ENCODE assay signal across 26 mouse cellular contexts in the genomic region with DNA sequence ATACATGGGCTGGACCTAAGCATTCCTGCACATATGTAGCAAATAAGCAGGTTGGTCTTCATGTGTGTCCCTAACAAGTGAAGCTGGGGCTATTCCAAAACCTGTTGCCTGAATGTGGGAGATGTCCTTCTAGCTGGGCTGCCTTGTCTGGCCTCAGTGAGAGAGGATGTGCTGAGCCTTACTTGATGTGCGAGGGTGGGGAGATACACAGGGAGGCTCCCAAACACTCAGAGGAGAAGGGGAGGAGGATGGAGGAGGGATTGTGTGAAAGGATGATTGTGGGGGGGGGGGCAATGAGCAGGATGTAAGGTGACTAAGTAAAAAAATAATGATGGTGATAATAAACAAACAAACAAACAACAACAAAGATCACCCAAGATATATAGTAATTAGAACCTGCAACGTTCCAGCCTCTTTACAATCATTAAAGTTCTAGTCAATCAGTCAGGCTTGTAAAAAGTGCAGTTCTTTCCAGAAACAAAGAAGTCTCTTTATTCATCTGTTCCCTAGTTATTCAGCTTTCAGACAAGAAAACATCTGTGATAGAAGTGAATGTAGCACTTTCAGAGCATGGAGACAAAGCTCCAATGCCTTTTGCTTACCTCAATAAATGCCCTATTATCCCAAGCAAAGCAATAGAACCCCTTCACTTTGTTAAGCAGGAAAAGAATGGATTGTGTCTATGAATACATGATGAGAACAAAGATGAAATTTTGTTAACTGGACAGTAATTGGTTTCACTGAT.
DNase-seq lines count a peak whose midpoint lies in the region; ATAC-seq and TF ChIP-seq lines count a peak whose summit lies in the region.
"Had no signal": no experiment of that assay in that cellular context is flagged by ENCODE, and none has a peak within 500 bp of the region (broad histone marks: within the 10 kb centered on the region; RNA-seq: fewer than 3 reads in every experiment).

No protein-coding gene starts in this region.

- 10% methylated on average over 2 of the region's 2 CpGs for WGBS in forebrain, embryonic 13.5 days
- WGBS in forebrain, embryonic 16.5 days, result 17% methylated on average over 2 of the region's 2 CpGs
- 30% methylated on average over 2 of the region's 2 CpGs for WGBS in hindbrain, embryonic 11.5 days
- WGBS in hindbrain, embryonic 16.5 days, result 36% methylated on average over 2 of the region's 2 CpGs

- H3K9ac ChIP-seq in forebrain, embryonic 13.5 days, result no peak overlapping the region
- no peak overlapping the region for H3K9ac ChIP-seq in forebrain, embryonic 16.5 days (replicated peaks; ENCODE audit: low read depth, low read length)
- H3K9ac ChIP-seq in hindbrain, embryonic 11.5 days (ENCODE audit: low read depth, low read length), result no peak overlapping the region
- H3K9ac ChIP-seq in hindbrain, embryonic 16.5 days (ENCODE audit: low read depth, low read length), result no peak overlapping the region
- H3K9ac ChIP-seq: embryonic facial prominence, embryonic 13.5 days; intestine, embryonic 15.5 days; limb, embryonic 13.5 days; lung, embryonic 15.5 days had no signal

- no peak overlapping the region for H3K4me3 ChIP-seq in forebrain, embryonic 13.5 days
- no peak overlapping the region for H3K4me3 ChIP-seq in forebrain, embryonic 16.5 days (replicated peaks; ENCODE audit: low read length)
- H3K4me3 ChIP-seq in hindbrain, embryonic 11.5 days (ENCODE audit: low read depth, low read length), result no peak overlapping the region
- H3K4me3 ChIP-seq in hindbrain, embryonic 16.5 days (ENCODE audit: low read length), result no peak overlapping the region
- H3K4me3 ChIP-seq: embryonic facial prominence, embryonic 13.5 days; intestine, embryonic 15.5 days; limb, embryonic 13.5 days; lung, embryonic 15.5 days had no signal

- no peak overlapping the region for H3K27ac ChIP-seq in forebrain, embryonic 13.5 days
- H3K27ac ChIP-seq in forebrain, embryonic 16.5 days (ENCODE audit: low read length), result no peak overlapping the region
- H3K27ac ChIP-seq in hindbrain, embryonic 11.5 days (ENCODE audit: low read depth, low read length), result no peak overlapping the region
- H3K27ac ChIP-seq in hindbrain, embryonic 16.5 days (ENCODE audit: low read depth, low read length), result no peak overlapping the region
- H3K27ac ChIP-seq: embryonic facial prominence, embryonic 13.5 days; hindbrain, postnatal 0 days; intestine, embryonic 15.5 days; limb, embryonic 13.5 days; lung, embryonic 15.5 days had no signal

- peak; percentile 55; the same call in 1 of the 2 replicates for ATAC-seq in forebrain, embryonic 13.5 days
- no peak for ATAC-seq in forebrain, embryonic 16.5 days
- ATAC-seq in hindbrain, embryonic 11.5 days (ENCODE audit: low FRiP score), result peak; percentile 78
- ATAC-seq in hindbrain, embryonic 16.5 days, result no peak
- ATAC-seq: CD4-positive, CD25-positive, alpha-beta regulatory T cell, adult 4 months; hindbrain, postnatal 0 days; intestine, embryonic 15.5 days had no signal

- no peak overlapping the region for H3K4me2 ChIP-seq in forebrain, embryonic 13.5 days
- H3K4me2 ChIP-seq in forebrain, embryonic 16.5 days (ENCODE audit: low read length), result no peak overlapping the region
- H3K4me2 ChIP-seq in hindbrain, embryonic 11.5 days (replicated peaks; ENCODE audit: low read depth, low read length), result no peak overlapping the region
- H3K4me2 ChIP-seq in hindbrain, embryonic 16.5 days (ENCODE audit: low read length), result no peak overlapping the region
- H3K4me2 ChIP-seq: embryonic facial prominence, embryonic 13.5 days; heart, embryonic 11.5 days; intestine, embryonic 15.5 days; limb, embryonic 13.5 days; liver, embryonic 11.5 days; lung, embryonic 15.5 days had no signal

- H3K4me1 ChIP-seq in forebrain, embryonic 13.5 days, result no peaks in the 10 kb centered on the region
- H3K4me1 ChIP-seq in forebrain, embryonic 16.5 days (replicated peaks; ENCODE audit: control insufficient read depth, insufficient read depth, low read length), result no peaks in the 10 kb centered on the region
- H3K4me1 ChIP-seq in hindbrain, embryonic 11.5 days (replicated peaks; ENCODE audit: control insufficient read depth, insufficient read depth, low read length), result no peaks in the 10 kb centered on the region
- no peaks in the 10 kb centered on the region for H3K4me1 ChIP-seq in hindbrain, embryonic 16.5 days (ENCODE audit: control insufficient read depth, insufficient read depth, low read depth, low read length)
- H3K4me1 ChIP-seq: embryonic facial prominence, embryonic 13.5 days; intestine, embryonic 15.5 days; limb, embryonic 13.5 days; lung, embryonic 15.5 days had no signal

- no peaks in the 10 kb centered on the region for H3K27me3 ChIP-seq in forebrain, embryonic 13.5 days
- H3K27me3 ChIP-seq in forebrain, embryonic 16.5 days (replicated peaks; ENCODE audit: control insufficient read depth, insufficient read depth, low read length), result no peaks in the 10 kb centered on the region
- H3K27me3 ChIP-seq in hindbrain, embryonic 11.5 days (ENCODE audit: control insufficient read depth, insufficient read depth, low read length), result no peaks in the 10 kb centered on the region
- no peaks in the 10 kb centered on the region for H3K27me3 ChIP-seq in hindbrain, embryonic 16.5 days (replicated peaks; ENCODE audit: control insufficient read depth, insufficient read depth, low read length)
- H3K27me3 ChIP-seq: embryonic facial prominence, embryonic 13.5 days; intestine, embryonic 15.5 days; limb, embryonic 13.5 days; lung, embryonic 15.5 days had no signal

- no peak for TF ChIP-seq CTCF in brain, embryonic 14.5 days (IDR thresholded peaks at IDR 0.05; ENCODE audit: borderline replicate concordance, extremely low read depth, insufficient read depth, insufficient read length)

- TF ChIP-seq POLR2A in brain, embryonic 14.5 days (IDR thresholded peaks at IDR 0.05; ENCODE audit: borderline replicate concordance, extremely low read depth, insufficient read depth, insufficient read length, poor library complexity, severe bottlenecking), result no peak

- DNase-seq in hindbrain, embryonic 11.5 days (ENCODE audit: low spot score), result no peak
- DNase-seq in Muller cell, postnatal 12 days (ENCODE audit: inconsistent ontology term), result peak; percentile 50
- DNase-seq in brain, embryonic 14.5 days (ENCODE audit: low read depth), result peak; percentile 31
- no peak for DNase-seq in lung, postnatal 36 days
- DNase-seq: adrenal gland, postnatal 25 days; cerebellum, adult 2 months; cerebellum, postnatal 14 days; gastrocnemius, postnatal 25 days; heart, adult 11 months; heart, postnatal 4 days; kidney, adult 2 months; kidney, postnatal 36 days; spleen, adult 18-20 months; thymus, adult 18-20 months; thymus, postnatal 25 days had no signal

- no peaks in the 10 kb centered on the region for H3K9me3 ChIP-seq in forebrain, embryonic 13.5 days (replicated peaks)
- H3K9me3 ChIP-seq in forebrain, embryonic 16.5 days (ENCODE audit: control insufficient read depth, low read length), result no peaks in the 10 kb centered on the region
- H3K9me3 ChIP-seq in hindbrain, embryonic 11.5 days (ENCODE audit: control insufficient read depth, low read length), result no peaks in the 10 kb centered on the region
- H3K9me3 ChIP-seq in hindbrain, embryonic 16.5 days (ENCODE audit: control insufficient read depth, low read length), result no peaks in the 10 kb centered on the region
- H3K9me3 ChIP-seq: embryonic facial prominence, embryonic 13.5 days; intestine, embryonic 15.5 days; limb, embryonic 13.5 days; lung, embryonic 15.5 days had no signal

- H3K36me3 ChIP-seq in forebrain, embryonic 13.5 days (ENCODE audit: poor library complexity, severe bottlenecking), result no peaks in the 10 kb centered on the region
- H3K36me3 ChIP-seq in forebrain, embryonic 16.5 days (ENCODE audit: control insufficient read depth, insufficient read depth), result no peaks in the 10 kb centered on the region
- no peaks in the 10 kb centered on the region for H3K36me3 ChIP-seq in hindbrain, embryonic 11.5 days (ENCODE audit: control insufficient read depth, insufficient read depth, low read length)
- H3K36me3 ChIP-seq in hindbrain, embryonic 16.5 days (ENCODE audit: control insufficient read depth, insufficient read depth, low read length), result no peaks in the 10 kb centered on the region
- H3K36me3 ChIP-seq: embryonic facial prominence, embryonic 13.5 days; intestine, embryonic 15.5 days; limb, embryonic 13.5 days; lung, embryonic 15.5 days had no signal

Comparison
In these comparisons a context has a peak if more than half of its experiments do, and no peak if none do; other contexts are left out.
1. ATAC-seq: peak in forebrain, embryonic 13.5 days (single experiment) and hindbrain, embryonic 11.5 days (single experiment); none in forebrain, embryonic 16.5 days (single experiment) and hindbrain, embryonic 16.5 days (single experiment).
2. DNase-seq: peak in Muller cell, postnatal 12 days (single experiment) and brain, embryonic 14.5 days (single experiment); none in hindbrain, embryonic 11.5 days (single experiment) and lung, postnatal 36 days (single experiment).